Mouse (Mus musculus) thymus, adult 2 months (tissue): ENCODE results near the gene Elf4. TPM values are rescaled to one million over a fixed set of nuclear protein-coding genes. Genes with fewer than 3 reads are reported as not detected.

Source experiments
- DNase-seq: peaks from one replicate; pipeline ENCODE4 v3.0.0; 2021
- H3K27ac ChIP-seq: fragments of 200-500 bp; 2 replicates; pipeline ENCODE4 v1.5.1; 2012; ENCODE audit warnings: low read length, control low read depth; ENCODE audit not compliant: control insufficient read depth, insufficient read depth
- H3K27me3 ChIP-seq: fragments of 200-500 bp; 2 replicates; pipeline ENCODE4 v1.6.1; 2012; ENCODE audit warnings: mild to moderate bottlenecking, low read length, moderate library complexity, mixed read lengths; ENCODE audit not compliant: control insufficient read depth, insufficient read depth
- H3K36me3 ChIP-seq: fragments of 200-500 bp; 2 replicates; pipeline ENCODE4 v1.6.1; 2012; ENCODE audit warnings: mild to moderate bottlenecking, low read length, moderate library complexity; ENCODE audit not compliant: control insufficient read depth, insufficient read depth
- H3K4me1 ChIP-seq: fragments of 200-500 bp; replicated peaks from 2 replicates; pipeline ENCODE4 v1.6.1; 2012; ENCODE audit warnings: low read length; ENCODE audit not compliant: control insufficient read depth, insufficient read depth
- H3K4me3 ChIP-seq: fragments of 200-500 bp; 2 replicates; pipeline ENCODE4 v1.5.1; 2012; ENCODE audit warnings: mild to moderate bottlenecking, low read length, control low read depth, moderate library complexity; ENCODE audit not compliant: control insufficient read depth, insufficient read depth
- CTCF ChIP-seq: fragments of 200-500 bp; IDR thresholded peaks from 2 replicates; pipeline ENCODE4 v1.5.1; 2012; ENCODE audit warnings: mild to moderate bottlenecking, control low read depth, low read length, moderate library complexity, borderline replicate concordance; ENCODE audit not compliant: control insufficient read depth, poor library complexity, insufficient read depth; ENCODE audit errors: extremely low read depth
- POLR2A ChIP-seq: fragments of 200-500 bp; IDR thresholded peaks from 2 replicates; pipeline ENCODE4 v1.6.1; 2012; ENCODE audit warnings: mild to moderate bottlenecking, low read length, control low read depth, moderate library complexity; ENCODE audit not compliant: control insufficient read depth, poor library complexity, insufficient read depth; ENCODE audit errors: extremely low read depth
- WGBS: fragments of 180-500 bp; shearing (Covaris S2); methylation state at CpG from one replicate; pipeline ENCODE4 v1.1.7; 2018; 5-methylcytosine and 5-hydroxymethylcytosine counted together
- polyA plus RNA-seq: library from polyadenylated mRNA; depleted of rRNA; stranded (reverse); fragments of >200 nt; gene quantifications from 2 replicates; pipeline ENCODE4 v1.2.3, GENCODE M21; 2012; rRNA removed

Elf4 gene
- polyA plus RNA-seq, result 90.5 and 92.3 TPM in 2 replicates

GRCm38 (mm10) chrX:48462754-48463507, at the start of gene Elf4:
Gene Elf4 (minus strand): TSS chrX:48463132.
- DNase-seq, result peak; percentile 73
- Histone ChIP-seq H3K4me3 (peak within 1 kb of the TSS; percentile 69), H3K27me3 (no peaks in the 10 kb centered on the region), H3K36me3 (no peaks in the 10 kb centered on the region), H3K4me1 (peaks cover 10% of the 10 kb centered on the region), H3K27ac (no peak within 1 kb of the TSS)
- peak; percentile 92 for TF ChIP-seq CTCF
- TF ChIP-seq POLR2A, result 0 out of 2 replicates have a peak, but pooled peaks have one; percentile 21
- 10% methylated on average over 37 of the region's 38 CpGs for WGBS

- no peak overlapping the region for H3K27ac ChIP-seq
- DNase-seq, result no peak
- 43% methylated on average over 8 of the region's 8 CpGs for WGBS
- H3K4me3 ChIP-seq, result no peak overlapping the region
- no peaks in the 10 kb centered on the region for H3K27me3 ChIP-seq
- H3K36me3 ChIP-seq, result peaks cover 15% of the 10 kb centered on the region
- H3K4me1 ChIP-seq, result peaks cover 3% of the 10 kb centered on the region
- TF ChIP-seq CTCF (no peak), POLR2A (no peak)
Observed at GRCm38 (mm10) chrX:48493763-48494162, 30.8 kb upstream of the Elf4 start.

GRCm38 (mm10) chrX:48481687-48482086, 18.8 kb upstream of the Elf4 start:
- no peak for DNase-seq
- WGBS, result 96% methylated on average over 7 of the region's 7 CpGs
- H3K36me3 ChIP-seq, result peaks cover 17% of the 10 kb centered on the region
- H3K4me3 ChIP-seq, result no peak overlapping the region
- no peak for TF ChIP-seq CTCF
- no peak for TF ChIP-seq POLR2A
- H3K4me1 ChIP-seq, result no peaks in the 10 kb centered on the region
- H3K27me3 ChIP-seq, result no peaks in the 10 kb centered on the region
- no peak overlapping the region for H3K27ac ChIP-seq

GRCm38 (mm10) chrX:48481095-48481494, 18.2 kb upstream of the Elf4 start:
- H3K4me3 ChIP-seq, result no peak overlapping the region
- no peaks in the 10 kb centered on the region for H3K27me3 ChIP-seq
- no peak for DNase-seq
- no peak overlapping the region for H3K27ac ChIP-seq
- peaks cover 20% of the 10 kb centered on the region for H3K36me3 ChIP-seq
- 85% methylated on average over 4 of the region's 4 CpGs for WGBS
- no peaks in the 10 kb centered on the region for H3K4me1 ChIP-seq
- TF ChIP-seq POLR2A (no peak), CTCF (no peak)

GRCm38 (mm10) chrX:48467355-48467946, 4.5 kb upstream of the Elf4 start:
- H3K27ac ChIP-seq, result no peak overlapping the region
- WGBS, result 93% methylated on average over 3 of the region's 3 CpGs
- DNase-seq, result no peak

DNA sequence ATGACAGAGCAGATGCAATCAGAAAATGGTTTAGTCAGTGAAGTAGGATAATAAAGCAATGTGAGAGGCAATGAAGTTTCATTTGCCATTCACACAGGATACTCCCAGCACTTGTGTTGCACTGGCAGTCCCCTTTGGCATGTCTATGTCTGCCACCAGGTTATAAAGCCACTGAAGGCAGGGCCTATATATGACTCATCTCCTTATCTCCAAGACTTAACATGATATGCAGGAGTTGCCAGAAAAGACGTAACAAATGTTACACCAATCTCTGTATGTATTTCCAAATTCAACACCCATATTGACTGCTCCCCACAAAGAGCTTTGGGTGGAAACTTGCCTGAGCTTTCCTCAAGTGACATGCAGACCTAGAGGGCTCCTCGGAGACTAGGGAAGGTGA, 3.2 kb upstream of the Elf4 start:
- no peak for DNase-seq
- no peak for TF ChIP-seq POLR2A
- no peak for TF ChIP-seq CTCF
- H3K36me3 ChIP-seq, result no peaks in the 10 kb centered on the region
- no peak overlapping the region for H3K4me3 ChIP-seq
- H3K27me3 ChIP-seq, result no peaks in the 10 kb centered on the region
- no peak overlapping the region for H3K27ac ChIP-seq
- WGBS, result 98% methylated on average over 2 of the region's 2 CpGs
- peaks cover 10% of the 10 kb centered on the region for H3K4me1 ChIP-seq

More at GRCm38 (mm10) chrX:48467355-48467946, 4.5 kb upstream of the Elf4 start:
- H3K4me3 ChIP-seq, result no peak overlapping the region
- H3K27me3 ChIP-seq, result no peaks in the 10 kb centered on the region
- no peaks in the 10 kb centered on the region for H3K36me3 ChIP-seq
- TF ChIP-seq CTCF (no peak), POLR2A (no peak)
- peaks cover 6% of the 10 kb centered on the region for H3K4me1 ChIP-seq

- Histone ChIP-seq H3K27ac (no peak overlapping the region), H3K4me3 (no peak overlapping the region), H3K27me3 (no peaks in the 10 kb centered on the region), H3K36me3 (no peaks in the 10 kb centered on the region), H3K4me1 (peaks cover 10% of the 10 kb centered on the region)
- no peak for TF ChIP-seq CTCF
- no peak for TF ChIP-seq POLR2A
- 98% methylated on average over 6 of the region's 6 CpGs for WGBS
- DNase-seq, result no peak
Observed at GRCm38 (mm10) chrX:48464436-48464835, 1.5 kb upstream of the Elf4 start.
